Mouse (Mus musculus) embryonic facial prominence, embryonic 14.5 days (tissue): ENCODE measurements around the gene Ypel2. TPM values are rescaled to one million over a fixed set of nuclear protein-coding genes. Genes with fewer than 3 reads are reported as not detected.

Experiments used
- ATAC-seq: fragments of 200-750 bp; cut with Nextera tagmentation; 2 replicates; pipeline ENCODE4 v1.8.0; 2017; ENCODE audit warnings: low read depth, moderate number of reproducible peaks, moderate TSS enrichment
- DNase-seq: peaks from one replicate; pipeline ENCODE4 v3.0.0-alpha.2; 2015; ENCODE audit warnings: low spot score
- H3K27ac ChIP-seq: fragments of 300-500 bp; sonication (generic); replicated peaks from 2 replicates; pipeline ENCODE4 v1.5.1; 2014; ENCODE audit warnings: low read depth, mild to moderate bottlenecking, low read length, moderate library complexity
- H3K27me3 ChIP-seq: fragments of 300-500 bp; sonication (generic); replicated peaks from 2 replicates; pipeline ENCODE4 v1.6.1; 2014; ENCODE audit warnings: low read length; ENCODE audit not compliant: control insufficient read depth, insufficient read depth
- H3K36me3 ChIP-seq: fragments of 300-500 bp; sonication (generic); 2 replicates; pipeline ENCODE4 v1.6.1; 2014; ENCODE audit warnings: low read length, mixed read lengths; ENCODE audit not compliant: control insufficient read depth, insufficient read depth
- H3K4me1 ChIP-seq: fragments of 300-500 bp; sonication (generic); 2 replicates; pipeline ENCODE4 v1.6.1; 2014; ENCODE audit warnings: antibody characterized with exemption, low read length; ENCODE audit not compliant: control insufficient read depth, insufficient read depth
- H3K4me2 ChIP-seq: fragments of 300-500 bp; sonication (generic); 2 replicates; pipeline ENCODE4 v1.6.1; 2014; ENCODE audit warnings: low read depth, mild to moderate bottlenecking, low read length, moderate library complexity, mixed read lengths
- H3K4me3 ChIP-seq: fragments of 300-500 bp; sonication (generic); 2 replicates; pipeline ENCODE4 v1.5.1; 2014; ENCODE audit warnings: low read depth, mild to moderate bottlenecking, low read length
- H3K9ac ChIP-seq: fragments of 300-500 bp; sonication (generic); 2 replicates; pipeline ENCODE4 v1.6.1; 2014; ENCODE audit warnings: low read depth, mild to moderate bottlenecking, low read length, moderate library complexity, mixed read lengths
- H3K9me3 ChIP-seq: fragments of 300-500 bp; sonication (generic); 2 replicates; pipeline ENCODE4 v1.6.1; 2016; ENCODE audit warnings: low read length; ENCODE audit not compliant: control insufficient read depth
- WGBS: fragments of 180-500 bp; shearing (Covaris S2); extraction: QIAGEN DNeasy Blood & Tissue Kit; methylation state at CpG from one replicate; pipeline ENCODE4 v1.1.7; 2014; 5-methylcytosine and 5-hydroxymethylcytosine counted together
- polyA plus RNA-seq: library from polyadenylated mRNA; unstranded; fragments of >200 nt; fragmentation: Nextera tagmentation; extraction: Ambion mirVana; gene quantifications from 2 replicates; pipeline ENCODE4 v1.2.1, GENCODE M21; 2014

Ypel2 gene
- polyA plus RNA-seq, 1 experiment from 2014 or later = 8.6 TPM

- H3K4me1 ChIP-seq = peaks cover 52% of the 10 kb centered on the region
- no peak overlapping the region; the same call in 1 of the 2 replicates for H3K27ac ChIP-seq
These were observed 22.3 kb downstream of the Ypel2 start for GRCm38 (mm10) chr11:86971057-86971753.

DNA sequence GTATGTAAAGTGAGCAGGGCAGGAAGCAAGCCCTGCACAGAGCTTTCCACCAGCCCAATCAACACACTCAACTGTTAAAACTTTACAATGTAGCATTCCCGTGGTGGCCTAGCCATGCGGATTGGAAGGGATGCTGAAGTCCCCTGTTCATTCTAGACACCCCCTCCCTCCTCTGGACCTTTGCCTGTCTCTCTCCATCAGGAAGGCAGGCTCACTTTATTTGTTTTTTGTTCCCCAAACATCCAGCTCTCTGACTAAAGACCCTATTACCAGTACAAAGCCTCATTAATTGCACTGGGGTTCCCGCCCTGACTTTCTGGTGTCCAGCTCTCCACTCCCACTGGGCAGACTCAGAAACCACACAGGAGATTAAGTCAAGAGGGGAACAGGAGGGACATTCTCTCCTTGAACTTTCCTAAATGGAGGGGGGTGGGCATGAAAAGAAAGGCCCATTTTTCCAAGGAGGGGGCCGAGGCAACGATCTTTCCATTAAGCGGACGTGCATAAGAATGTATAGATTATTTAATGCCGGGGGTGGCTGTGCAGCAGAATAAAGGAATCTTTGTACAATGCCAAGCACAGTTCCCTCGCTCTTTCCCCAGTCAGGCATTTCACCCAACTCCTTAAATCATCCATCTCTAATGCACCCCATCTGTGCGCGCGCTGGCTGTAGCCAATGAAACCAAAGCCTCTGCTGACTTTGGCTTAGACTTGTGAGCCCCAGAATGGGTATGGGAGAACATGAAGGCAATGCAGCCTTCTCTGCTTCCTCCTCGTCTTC, 24.3 kb downstream of the Ypel2 start:
- no peaks in the 10 kb centered on the region for H3K27me3 ChIP-seq
- H3K4me3 ChIP-seq = no peak overlapping the region
- H3K4me1 ChIP-seq = peaks cover 43% of the 10 kb centered on the region
- peak overlapping the region; percentile 89 for H3K27ac ChIP-seq
- H3K36me3 ChIP-seq = peaks cover 17% of the 10 kb centered on the region
- H3K9ac ChIP-seq = no peak overlapping the region
- ATAC-seq (peak; percentile 71), DNase-seq (peak; percentile 88)
- H3K4me2 ChIP-seq = peak overlapping the region; percentile 21
- WGBS = 23% methylated on average over 13 of the region's 13 CpGs
- no peaks in the 10 kb centered on the region for H3K9me3 ChIP-seq

More at GRCm38 (mm10) chr11:86971057-86971753, 22.3 kb downstream of the Ypel2 start:
- Histone ChIP-seq H3K27me3 (no peaks in the 10 kb centered on the region), H3K4me3 (no peak overlapping the region), H3K9me3 (no peaks in the 10 kb centered on the region), H3K9ac (no peak overlapping the region), H3K4me2 (no peak overlapping the region), H3K36me3 (peaks cover 17% of the 10 kb centered on the region)
- no peak for ATAC-seq
- DNase-seq = peak; percentile 59
- 44% methylated on average over 7 of the region's 7 CpGs for WGBS

- Histone ChIP-seq H3K27me3 (no peaks in the 10 kb centered on the region), H3K36me3 (peaks cover 15% of the 10 kb centered on the region), H3K4me1 (peaks cover 29% of the 10 kb centered on the region), H3K9me3 (no peaks in the 10 kb centered on the region), H3K4me3 (no peak overlapping the region), H3K27ac (no peak overlapping the region), H3K9ac (no peak overlapping the region), H3K4me2 (no peak overlapping the region)
- 91% methylated on average over 9 of the region's 9 CpGs for WGBS
- ATAC-seq (no peak), DNase-seq (no peak)
These were observed 26.0 kb downstream of the Ypel2 start for GRCm38 (mm10) chr11:86967506-86967905.

GRCm38 (mm10) chr11:86966696-86967095, 26.8 kb downstream of the Ypel2 start:
- no peak overlapping the region for H3K9ac ChIP-seq
- H3K36me3 ChIP-seq = peaks cover 7% of the 10 kb centered on the region
- peaks cover 26% of the 10 kb centered on the region for H3K4me1 ChIP-seq
- DNase-seq (no peak), ATAC-seq (no peak)
- H3K4me2 ChIP-seq = no peak overlapping the region
- no peaks in the 10 kb centered on the region for H3K27me3 ChIP-seq
- no peak overlapping the region for H3K4me3 ChIP-seq
- no peak overlapping the region for H3K27ac ChIP-seq
- H3K9me3 ChIP-seq = no peaks in the 10 kb centered on the region
- 89% methylated on average over 3 of the region's 3 CpGs for WGBS

DNA sequence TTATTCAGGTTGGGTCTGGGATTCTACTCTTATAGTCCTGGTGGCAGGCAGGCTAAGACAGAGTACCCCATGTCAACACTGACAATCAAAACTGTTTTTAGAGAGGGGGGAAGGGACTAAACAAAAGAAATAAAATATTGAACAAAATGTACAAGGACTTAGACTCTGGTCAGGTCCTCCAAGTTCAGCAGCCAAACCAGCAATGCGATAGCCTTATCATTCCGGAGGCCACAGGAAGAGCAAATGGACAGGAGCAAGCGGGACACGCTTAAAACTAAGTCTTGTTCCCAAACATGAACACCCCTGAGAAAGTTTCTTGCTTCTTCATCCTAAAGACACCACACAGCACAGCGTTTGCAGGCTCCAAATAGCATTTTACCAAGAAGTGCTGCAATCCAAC, 28.4 kb downstream of the Ypel2 start:
- Histone ChIP-seq H3K27ac (no peak overlapping the region), H3K4me2 (no peak overlapping the region), H3K9me3 (no peaks in the 10 kb centered on the region), H3K9ac (no peak overlapping the region), H3K36me3 (peaks cover 3% of the 10 kb centered on the region; the same call in 1 of the 2 replicates), H3K4me1 (peaks cover 23% of the 10 kb centered on the region), H3K27me3 (no peaks in the 10 kb centered on the region), H3K4me3 (no peak overlapping the region)
- DNase-seq (no peak), ATAC-seq (no peak)
- WGBS = 92% methylated on average over 5 of the region's 5 CpGs

DNA sequence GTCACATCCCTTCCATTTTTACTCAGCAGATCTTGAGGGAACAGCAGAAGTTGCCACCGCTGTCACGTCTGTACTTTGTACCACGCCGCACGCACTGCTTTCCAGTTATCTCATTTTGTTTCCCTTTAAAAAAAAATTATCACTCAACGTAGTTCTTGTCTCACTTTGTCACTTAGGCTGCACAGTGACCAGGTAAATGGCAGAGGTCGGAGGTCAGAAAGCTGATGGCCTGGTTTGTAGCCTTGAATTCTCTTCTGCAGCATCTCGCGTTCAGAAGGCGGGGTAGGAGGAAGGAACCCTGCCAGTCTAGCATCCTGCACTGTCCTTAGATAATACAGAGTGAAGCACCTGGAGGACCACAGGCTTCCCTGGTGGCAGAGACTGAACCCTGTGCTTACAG, 29.8 kb downstream of the Ypel2 start:
- Histone ChIP-seq H3K36me3 (peaks cover 3% of the 10 kb centered on the region; the same call in 1 of the 2 replicates), H3K4me3 (no peak overlapping the region), H3K9ac (no peak overlapping the region), H3K27ac (no peak overlapping the region), H3K4me2 (no peak overlapping the region), H3K27me3 (no peaks in the 10 kb centered on the region), H3K9me3 (no peaks in the 10 kb centered on the region), H3K4me1 (peaks cover 22% of the 10 kb centered on the region)
- ATAC-seq (no peak), DNase-seq (no peak)
- WGBS = 88% methylated on average over 10 of the region's 10 CpGs

GRCm38 (mm10) chr11:86963027-86963426, 30.5 kb downstream of the Ypel2 start:
- Histone ChIP-seq H3K27me3 (no peaks in the 10 kb centered on the region), H3K4me1 (peaks cover 22% of the 10 kb centered on the region), H3K9ac (no peak overlapping the region), H3K4me2 (no peak overlapping the region), H3K9me3 (no peaks in the 10 kb centered on the region), H3K4me3 (no peak overlapping the region), H3K36me3 (peaks cover 3% of the 10 kb centered on the region; the same call in 1 of the 2 replicates), H3K27ac (no peak overlapping the region)
- DNase-seq (no peak), ATAC-seq (no peak)
- WGBS = 36% methylated on average over 1 of the region's 1 CpGs

GRCm38 (mm10) chr11:86962362-86962761, 31.1 kb downstream of the Ypel2 start:
- Histone ChIP-seq H3K4me2 (no peak overlapping the region), H3K4me1 (peaks cover 26% of the 10 kb centered on the region), H3K9me3 (no peaks in the 10 kb centered on the region), H3K36me3 (peaks cover 3% of the 10 kb centered on the region; the same call in 1 of the 2 replicates), H3K27ac (no peak overlapping the region), H3K27me3 (no peaks in the 10 kb centered on the region), H3K9ac (no peak overlapping the region), H3K4me3 (no peak overlapping the region)
- DNase-seq = no peak
- 59% methylated on average over 2 of the region's 2 CpGs for WGBS
- ATAC-seq = no peak
